Mouse (Mus musculus): ENCODE measurements at regions not wholly inside any gene's neighbourhood (a gene's known extent, or its start where the extent isn't known, plus 50 kb on each side); places are given as distances from the start of the nearest gene placed in this dataset.

GRCm38 (mm10) chr13:43891928-43892327 lies 107.4 kb downstream of the Cd83 start:
- no peak for ATAC-seq (ENCODE audit: insufficient read depth, low read depth)
- no peak for TF ChIP-seq EP300 (IDR thresholded peaks at IDR 0.05; ENCODE audit: low read depth)
- TF ChIP-seq CTCF (IDR thresholded peaks at IDR 0.05; ENCODE audit: low read depth), result no peak
- WGBS, result 86% methylated on average over 3 of the region's 3 CpGs
- no peak overlapping the region for H3K27ac ChIP-seq (ENCODE audit: low read depth)
- H3K9ac ChIP-seq (replicated peaks; ENCODE audit: low read depth, low read length), result no peak overlapping the region
- no peaks in the 10 kb centered on the region for H3K27me3 ChIP-seq (ENCODE audit: control insufficient read depth, insufficient read depth, low read length)
- no peak for DNase-seq (ENCODE audit: low spot score)
- H3K4me3 ChIP-seq (ENCODE audit: low read depth, low read length), result no peak overlapping the region
- H3K4me1 ChIP-seq (ENCODE audit: control insufficient read depth, insufficient read depth), result no peaks in the 10 kb centered on the region
- no peak overlapping the region for H3K4me2 ChIP-seq (ENCODE audit: low read depth, low read length)
- H3K36me3 ChIP-seq (replicated peaks; ENCODE audit: control insufficient read depth, insufficient read depth, low read length), result no peaks in the 10 kb centered on the region
- H3K9me3 ChIP-seq (replicated peaks; ENCODE audit: control insufficient read depth, low read length), result 0 out of 2 replicates have a peak, but pooled peaks cover 4% of the 10 kb centered on the region

GRCm38 (mm10) chr13:43895990-43896389 lies 111.4 kb downstream of the Cd83 start:
- no peak for DNase-seq (ENCODE audit: low spot score)
- Histone ChIP-seq H3K4me2 (ENCODE audit: low read depth, low read length) (no peak overlapping the region), H3K4me1 (ENCODE audit: control insufficient read depth, insufficient read depth) (no peaks in the 10 kb centered on the region), H3K27ac (ENCODE audit: low read depth) (no peak overlapping the region), H3K9me3 (replicated peaks; ENCODE audit: control insufficient read depth, low read length) (no peaks in the 10 kb centered on the region), H3K36me3 (replicated peaks; ENCODE audit: control insufficient read depth, insufficient read depth, low read length) (no peaks in the 10 kb centered on the region), H3K27me3 (ENCODE audit: control insufficient read depth, insufficient read depth, low read length) (no peaks in the 10 kb centered on the region), H3K4me3 (ENCODE audit: low read depth, low read length) (no peak overlapping the region), H3K9ac (replicated peaks; ENCODE audit: low read depth, low read length) (no peak overlapping the region)
- ATAC-seq (ENCODE audit: insufficient read depth, low read depth), result no peak
- WGBS, result 77% methylated on average over 11 of the region's 11 CpGs
- no peak for TF ChIP-seq CTCF (IDR thresholded peaks at IDR 0.05; ENCODE audit: low read depth)

- Histone ChIP-seq H3K27ac (ENCODE audit: low read depth) (no peak overlapping the region), H3K27me3 (ENCODE audit: control insufficient read depth, insufficient read depth, low read length) (no peaks in the 10 kb centered on the region), H3K4me3 (ENCODE audit: low read depth, low read length) (no peak overlapping the region), H3K9ac (replicated peaks; ENCODE audit: low read depth, low read length) (no peak overlapping the region), H3K9me3 (replicated peaks; ENCODE audit: control insufficient read depth, low read length) (no peaks in the 10 kb centered on the region), H3K4me2 (ENCODE audit: low read depth, low read length) (no peak overlapping the region), H3K36me3 (replicated peaks; ENCODE audit: control insufficient read depth, insufficient read depth, low read length) (no peaks in the 10 kb centered on the region), H3K4me1 (ENCODE audit: control insufficient read depth, insufficient read depth) (no peaks in the 10 kb centered on the region)
- ATAC-seq (ENCODE audit: insufficient read depth, low read depth) (no peak), DNase-seq (ENCODE audit: low spot score) (no peak)
- WGBS, result 87% methylated on average over 8 of the region's 8 CpGs
- no peak for TF ChIP-seq EP300 (IDR thresholded peaks at IDR 0.05; ENCODE audit: low read depth)
- TF ChIP-seq CTCF (IDR thresholded peaks at IDR 0.05; ENCODE audit: low read depth), result no peak
These were observed 112.5 kb downstream of the Cd83 start for GRCm38 (mm10) chr13:43897046-43897445.

GRCm38 (mm10) chr13:43898555-43899258 lies 114.1 kb downstream of the Cd83 start:
- TF ChIP-seq EP300 (IDR thresholded peaks at IDR 0.05; ENCODE audit: low read depth) (no peak), CTCF (IDR thresholded peaks at IDR 0.05; ENCODE audit: low read depth) (no peak)
- H3K4me3 ChIP-seq (ENCODE audit: low read depth, low read length), result no peak overlapping the region
- H3K36me3 ChIP-seq (replicated peaks; ENCODE audit: control insufficient read depth, insufficient read depth, low read length), result no peaks in the 10 kb centered on the region
- H3K9me3 ChIP-seq (replicated peaks; ENCODE audit: control insufficient read depth, low read length), result no peaks in the 10 kb centered on the region
- H3K4me2 ChIP-seq (ENCODE audit: low read depth, low read length), result no peak overlapping the region
- no peak for ATAC-seq (ENCODE audit: insufficient read depth, low read depth)
- 75% methylated on average over 12 of the region's 12 CpGs for WGBS
- H3K27me3 ChIP-seq (ENCODE audit: control insufficient read depth, insufficient read depth, low read length), result no peaks in the 10 kb centered on the region
- DNase-seq (ENCODE audit: low spot score), result no peak
- no peak overlapping the region for H3K27ac ChIP-seq (ENCODE audit: low read depth)
- peaks cover 9% of the 10 kb centered on the region for H3K4me1 ChIP-seq (ENCODE audit: control insufficient read depth, insufficient read depth)
- no peak overlapping the region for H3K9ac ChIP-seq (replicated peaks; ENCODE audit: low read depth, low read length)

GRCm38 (mm10) chr13:43900115-43900514 lies 115.5 kb downstream of the Cd83 start:
- Histone ChIP-seq H3K4me2 (ENCODE audit: low read depth, low read length) (no peak overlapping the region), H3K9ac (replicated peaks; ENCODE audit: low read depth, low read length) (no peak overlapping the region), H3K4me3 (ENCODE audit: low read depth, low read length) (no peak overlapping the region), H3K4me1 (ENCODE audit: control insufficient read depth, insufficient read depth) (peaks cover 9% of the 10 kb centered on the region), H3K27me3 (ENCODE audit: control insufficient read depth, insufficient read depth, low read length) (no peaks in the 10 kb centered on the region), H3K9me3 (replicated peaks; ENCODE audit: control insufficient read depth, low read length) (no peaks in the 10 kb centered on the region), H3K27ac (ENCODE audit: low read depth) (no peak overlapping the region), H3K36me3 (replicated peaks; ENCODE audit: control insufficient read depth, insufficient read depth, low read length) (no peaks in the 10 kb centered on the region)
- ATAC-seq (ENCODE audit: insufficient read depth, low read depth) (no peak), DNase-seq (ENCODE audit: low spot score) (no peak)
- TF ChIP-seq CTCF (IDR thresholded peaks at IDR 0.05; ENCODE audit: low read depth) (no peak), EP300 (IDR thresholded peaks at IDR 0.05; ENCODE audit: low read depth) (no peak)
- 82% methylated on average over 2 of the region's 2 CpGs for WGBS

GRCm38 (mm10) chr13:43900758-43901157 lies 116.2 kb downstream of the Cd83 start:
- Histone ChIP-seq H3K4me3 (ENCODE audit: low read depth, low read length) (no peak overlapping the region), H3K4me2 (ENCODE audit: low read depth, low read length) (no peak overlapping the region), H3K36me3 (replicated peaks; ENCODE audit: control insufficient read depth, insufficient read depth, low read length) (no peaks in the 10 kb centered on the region), H3K4me1 (ENCODE audit: control insufficient read depth, insufficient read depth) (peaks cover 9% of the 10 kb centered on the region), H3K27me3 (ENCODE audit: control insufficient read depth, insufficient read depth, low read length) (no peaks in the 10 kb centered on the region), H3K9ac (replicated peaks; ENCODE audit: low read depth, low read length) (no peak overlapping the region), H3K27ac (ENCODE audit: low read depth) (no peak overlapping the region), H3K9me3 (replicated peaks; ENCODE audit: control insufficient read depth, low read length) (no peaks in the 10 kb centered on the region)
- ATAC-seq (ENCODE audit: insufficient read depth, low read depth) (0 out of 2 replicates have a peak, but pooled peaks have one; percentile 41), DNase-seq (ENCODE audit: low spot score) (peak; percentile 29)
- TF ChIP-seq EP300 (IDR thresholded peaks at IDR 0.05; ENCODE audit: low read depth) (no peak), CTCF (IDR thresholded peaks at IDR 0.05; ENCODE audit: low read depth) (no peak)
- WGBS, result 42% methylated on average over 7 of the region's 7 CpGs

Measured in heart, postnatal 0 days (tissue).